Mouse (Mus musculus) liver, embryonic 11.5 days (tissue): Measurements from ENCODE around the gene Tnnc2. TPM values are rescaled to one million over a fixed set of nuclear protein-coding genes. Genes with fewer than 3 reads are reported as not detected.

Experiments used
- ATAC-seq: fragments of 200-750 bp; cut with Nextera tagmentation; replicated peaks from 2 replicates; pipeline ENCODE4 v1.8.0; 2017; ENCODE audit warnings: moderate number of reproducible peaks, mild to moderate bottlenecking, moderate TSS enrichment, moderate library complexity; ENCODE audit not compliant: low FRiP score
- DNase-seq: peaks from one replicate; pipeline ENCODE4 v3.0.0-alpha.2; 2017; ENCODE audit warnings: low spot score
- H3K27ac ChIP-seq: fragments of 300-500 bp; sonication (generic); 2 replicates; pipeline ENCODE4 v1.5.1; 2014; ENCODE audit warnings: mild to moderate bottlenecking, low read depth, low read length, control low read depth
- H3K27me3 ChIP-seq: fragments of 300-500 bp; sonication (generic); replicated peaks from 2 replicates; pipeline ENCODE4 v1.6.1; 2014; ENCODE audit warnings: low read length, mixed read lengths; ENCODE audit not compliant: control insufficient read depth, insufficient read depth
- H3K36me3 ChIP-seq: fragments of 300-500 bp; sonication (generic); 2 replicates; pipeline ENCODE4 v1.6.1; 2014; ENCODE audit warnings: mild to moderate bottlenecking, low read length, moderate library complexity, mixed read lengths; ENCODE audit not compliant: control insufficient read depth, insufficient read depth
- H3K4me1 ChIP-seq: fragments of 300-500 bp; sonication (generic); replicated peaks from 2 replicates; pipeline ENCODE4 v1.6.1; 2014; ENCODE audit warnings: low read length, mixed read lengths; ENCODE audit not compliant: control insufficient read depth, insufficient read depth
- H3K4me2 ChIP-seq: fragments of 300-500 bp; sonication (generic); 2 replicates; pipeline ENCODE4 v1.6.1; 2014; ENCODE audit warnings: mild to moderate bottlenecking, control low read depth, moderate library complexity
- H3K4me3 ChIP-seq: fragments of 300-500 bp; sonication (generic); 2 replicates; pipeline ENCODE4 v1.5.1; 2014; ENCODE audit warnings: low read depth, low read length, control low read depth
- H3K9ac ChIP-seq: fragments of 300-500 bp; sonication (generic); 2 replicates; pipeline ENCODE4 v1.6.1; 2014; ENCODE audit warnings: low read depth, low read length, control low read depth
- H3K9me3 ChIP-seq: fragments of 300-500 bp; sonication (generic); 2 replicates; pipeline ENCODE4 v1.6.1; 2016; ENCODE audit warnings: low read length, inconsistent platforms, mixed read lengths; ENCODE audit not compliant: control insufficient read depth
- WGBS: fragments of 180-500 bp; shearing (Covaris S2); extraction: QIAGEN DNeasy Blood & Tissue Kit; methylation state at CpG from one replicate; pipeline ENCODE4 v1.1.7; 2014; 5-methylcytosine and 5-hydroxymethylcytosine counted together
- polyA plus RNA-seq: library from polyadenylated mRNA; unstranded; fragments of >200 nt; fragmentation: Nextera tagmentation; extraction: Ambion mirVana; gene quantifications from 2 replicates; pipeline ENCODE4 v1.2.1, GENCODE M21; 2014

The Tnnc2 gene
- polyA plus RNA-seq, 1 experiment from 2014 or later: 0.47 TPM

DNA sequence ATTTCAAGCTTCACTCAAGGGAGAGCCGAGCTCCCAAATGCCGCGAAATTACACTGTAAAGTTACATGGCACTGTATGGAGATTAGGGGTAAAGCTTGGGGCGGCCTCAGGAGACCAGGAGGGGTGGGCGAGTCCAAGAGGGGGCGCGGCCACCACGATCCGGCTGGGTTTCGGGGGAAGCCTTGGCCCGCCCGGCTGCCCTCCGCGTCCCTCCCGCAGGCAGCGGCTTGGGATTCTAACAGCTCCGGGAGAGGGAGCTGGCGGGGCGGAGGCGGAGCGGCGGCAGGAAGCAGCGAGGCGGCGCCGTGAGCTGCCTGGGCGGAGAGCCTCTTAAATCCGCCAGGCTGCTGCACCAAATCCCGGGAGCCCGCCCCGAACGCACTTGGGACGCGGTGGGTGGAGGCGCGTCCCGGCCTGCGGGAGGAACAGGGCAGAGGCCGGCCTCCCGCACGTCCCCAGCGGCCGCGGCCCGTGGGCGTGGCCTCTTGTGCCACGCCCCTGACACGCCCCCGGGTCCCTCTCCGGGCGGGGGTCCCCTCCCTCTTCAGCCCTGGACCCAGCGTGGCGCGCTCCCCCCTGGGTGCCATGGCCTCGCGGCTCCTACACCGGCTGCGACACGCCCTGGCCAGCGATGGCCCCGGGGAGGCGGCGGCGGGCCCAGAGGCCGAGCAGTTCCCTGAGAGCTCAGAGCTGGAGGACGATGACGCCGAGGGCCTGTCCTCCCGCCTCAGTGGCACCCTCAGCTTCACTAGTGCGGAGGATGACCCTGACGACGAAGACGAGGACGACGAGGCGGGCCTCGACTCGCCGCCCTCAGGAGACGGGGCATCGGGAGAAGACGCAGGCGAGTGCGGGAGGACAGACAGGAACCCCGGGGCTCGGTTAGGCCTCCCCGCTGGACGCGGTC, 6.0 kb upstream of the Tnnc2 start, which contains the start of gene Snx21:
Gene Snx21 (plus strand): TSS at position 343 of the 907 bp plus-strand sequence.
- ATAC-seq (peak; percentile 82), DNase-seq (peak; percentile 88)
- Histone ChIP-seq H3K27ac (peak within 1 kb of the TSS; percentile 69), H3K9me3 (no peaks in the 10 kb centered on the region), H3K36me3 (no peaks in the 10 kb centered on the region), H3K4me1 (0 out of 2 replicates have a peak, but pooled peaks cover 14% of the 10 kb centered on the region), H3K9ac (peak within 1 kb of the TSS; percentile 66), H3K4me2 (peak within 1 kb of the TSS; percentile 91), H3K27me3 (peaks cover 3% of the 10 kb centered on the region; the same call in 1 of the 2 replicates), H3K4me3 (peak within 1 kb of the TSS; percentile 70)
- under 1% methylated on average over 84 of the region's 89 CpGs for WGBS

DNA sequence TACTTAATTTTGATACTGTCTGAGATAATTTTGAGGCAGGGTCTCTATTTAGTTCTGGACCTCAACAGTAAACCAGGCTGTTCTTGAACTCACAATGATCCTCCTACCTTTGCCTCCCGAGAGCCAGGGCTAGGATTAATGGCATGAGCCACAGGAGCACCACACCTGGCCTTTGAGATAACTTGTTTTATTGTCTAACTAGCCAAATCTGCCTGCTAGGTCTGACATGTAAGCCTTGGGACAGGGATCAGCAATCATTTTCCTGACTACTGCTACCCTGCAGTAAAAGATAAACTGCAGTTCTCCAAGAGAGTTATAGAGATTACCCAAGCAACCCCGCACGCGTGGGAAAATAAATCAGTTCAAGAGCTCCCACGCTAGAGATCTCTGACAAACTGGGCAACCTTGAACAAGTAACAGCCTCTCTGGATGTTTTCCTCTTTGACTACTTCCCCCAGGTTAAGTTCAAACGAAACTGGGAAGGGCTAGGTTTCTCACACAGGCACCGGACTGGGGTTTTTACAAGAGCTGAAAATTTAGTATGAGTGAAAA, 5.2 kb upstream of the Tnnc2 start:
- Histone ChIP-seq H3K27me3 (peaks cover 3% of the 10 kb centered on the region), H3K36me3 (no peaks in the 10 kb centered on the region), H3K4me1 (0 out of 2 replicates have a peak, but pooled peaks cover 14% of the 10 kb centered on the region), H3K9ac (peak overlapping the region; percentile 66), H3K4me3 (peak overlapping the region; percentile 70), H3K4me2 (peak overlapping the region; percentile 91), H3K27ac (0 out of 2 replicates have a peak overlapping the region, but pooled peaks have one; percentile 69), H3K9me3 (no peaks in the 10 kb centered on the region)
- ATAC-seq (no peak), DNase-seq (no peak)
- 6% methylated on average over 7 of the region's 7 CpGs for WGBS

DNA sequence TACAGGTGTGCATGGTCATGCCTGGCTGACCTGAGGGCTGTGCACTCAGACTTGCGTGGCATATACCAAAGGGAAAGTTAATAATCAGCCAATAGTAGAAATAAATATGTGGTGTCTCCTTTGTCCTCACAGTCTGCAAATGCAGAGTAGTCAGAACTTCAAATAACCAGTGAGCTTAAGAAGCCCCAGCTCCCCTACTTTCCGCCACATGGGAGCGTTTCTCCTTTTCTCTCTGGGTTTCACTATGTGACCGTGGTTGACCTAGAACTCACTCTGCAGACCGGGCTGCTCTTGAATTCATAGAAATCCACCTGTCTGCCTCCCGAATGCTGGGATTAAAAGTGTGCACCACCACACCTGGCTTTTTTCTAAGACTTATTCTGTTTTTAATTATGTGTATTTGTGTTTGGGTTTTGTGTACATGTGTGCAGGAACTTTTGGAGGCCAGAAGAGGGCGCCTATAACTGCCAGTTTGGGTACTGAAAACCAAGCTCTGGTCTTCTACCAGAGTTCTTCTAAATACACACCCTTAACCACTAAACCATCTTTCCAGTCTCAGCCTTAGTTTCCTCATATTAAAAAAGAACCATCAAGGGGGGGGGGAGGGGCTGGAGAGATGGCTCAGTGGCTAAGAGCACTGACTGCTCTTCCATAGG, 4.3 kb upstream of the Tnnc2 start:
- Histone ChIP-seq H3K4me3 (no peak overlapping the region), H3K9me3 (no peaks in the 10 kb centered on the region), H3K4me2 (no peak overlapping the region; the same call in 1 of the 2 replicates), H3K36me3 (no peaks in the 10 kb centered on the region), H3K27me3 (peaks cover 3% of the 10 kb centered on the region), H3K4me1 (0 out of 2 replicates have a peak, but pooled peaks cover 14% of the 10 kb centered on the region), H3K9ac (no peak overlapping the region), H3K27ac (no peak overlapping the region)
- 71% methylated on average over 7 of the region's 7 CpGs for WGBS
- no peak for DNase-seq
- no peak for ATAC-seq

DNA sequence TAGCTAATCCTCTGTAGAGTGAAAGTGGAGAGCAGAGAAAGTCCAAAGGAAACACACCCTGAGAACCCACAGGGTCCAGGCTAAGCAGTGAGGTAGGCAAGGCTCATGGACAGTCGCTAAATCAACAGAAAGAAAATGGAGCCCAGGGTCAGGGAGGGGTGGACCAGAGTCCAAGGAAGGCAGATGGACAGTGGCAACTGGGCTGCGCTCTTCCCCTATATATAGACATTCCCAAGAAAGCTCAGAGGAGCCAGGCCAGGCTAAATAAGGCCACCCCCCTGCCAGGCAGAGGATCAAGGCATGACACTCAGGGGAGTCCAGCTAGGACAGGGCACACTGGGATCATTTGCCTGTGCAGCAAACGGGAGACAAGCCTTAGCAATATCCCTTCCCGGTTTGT, 2.1 kb upstream of the Tnnc2 start:
- Histone ChIP-seq H3K4me3 (no peak overlapping the region), H3K27me3 (peaks cover 20% of the 10 kb centered on the region), H3K4me1 (0 out of 2 replicates have a peak, but pooled peaks cover 10% of the 10 kb centered on the region), H3K4me2 (no peak overlapping the region), H3K27ac (no peak overlapping the region), H3K9me3 (no peaks in the 10 kb centered on the region), H3K9ac (no peak overlapping the region), H3K36me3 (no peaks in the 10 kb centered on the region)
- DNase-seq (no peak), ATAC-seq (no peak)
- whole genome bisulfite sequencing: 60% methylated on average over 4 of the region's 4 CpGs

DNA sequence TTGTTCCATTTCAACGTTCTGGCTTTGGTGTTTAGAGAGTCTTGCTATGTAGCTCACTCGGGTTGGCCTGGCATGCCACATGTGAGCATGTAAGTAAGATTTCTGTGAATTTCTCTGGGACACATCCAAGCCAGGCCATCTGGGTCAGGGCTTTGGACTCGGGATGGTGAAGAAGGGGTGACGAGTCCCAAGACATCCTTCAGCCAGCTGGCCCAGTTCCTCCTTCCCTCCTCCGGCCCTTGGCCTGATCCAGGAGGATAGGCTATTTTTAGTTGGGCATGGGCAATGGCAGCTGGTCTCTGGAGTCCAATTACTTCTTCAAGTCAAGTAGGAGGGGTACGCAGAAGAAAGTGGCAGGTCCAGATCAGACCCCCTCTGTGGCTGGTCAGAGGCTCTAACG, 958 bp downstream of the Tnnc2 start:
- no peak overlapping the region for H3K27ac ChIP-seq
- no peaks in the 10 kb centered on the region for H3K36me3 ChIP-seq
- H3K9ac ChIP-seq: no peak overlapping the region
- H3K4me2 ChIP-seq: no peak overlapping the region
- no peak overlapping the region for H3K4me3 ChIP-seq
- no peaks in the 10 kb centered on the region; the same call in 1 of the 2 replicates for H3K4me1 ChIP-seq
- ATAC-seq (no peak), DNase-seq (no peak)
- H3K27me3 ChIP-seq: peaks cover 24% of the 10 kb centered on the region
- no peaks in the 10 kb centered on the region for H3K9me3 ChIP-seq
- 72% methylated on average over 7 of the region's 7 CpGs for WGBS

DNA sequence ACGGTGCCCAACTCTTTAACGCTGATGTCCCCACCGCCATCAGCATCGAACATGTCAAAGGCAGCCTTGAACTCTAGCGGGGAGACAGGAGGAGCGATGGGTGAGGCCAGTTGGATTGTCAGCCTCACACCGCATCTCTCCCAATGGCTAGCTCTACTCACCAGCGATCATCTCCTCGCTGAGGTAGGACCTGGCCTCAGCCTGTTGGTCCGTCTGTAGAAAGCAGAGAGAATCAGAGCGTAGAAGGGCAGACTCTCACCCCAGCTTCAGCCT, 1.8 kb downstream of the Tnnc2 start:
- ATAC-seq: no peak
- Histone ChIP-seq H3K27ac (no peak overlapping the region), H3K4me2 (no peak overlapping the region), H3K9me3 (no peaks in the 10 kb centered on the region), H3K27me3 (peaks cover 24% of the 10 kb centered on the region), H3K4me1 (peaks cover 8% of the 10 kb centered on the region), H3K9ac (no peak overlapping the region), H3K36me3 (0 out of 2 replicates have a peak, but pooled peaks cover 4% of the 10 kb centered on the region), H3K4me3 (no peak overlapping the region)
- DNase-seq: no peak
- WGBS: 88% methylated on average over 11 of the region's 11 CpGs

DNA sequence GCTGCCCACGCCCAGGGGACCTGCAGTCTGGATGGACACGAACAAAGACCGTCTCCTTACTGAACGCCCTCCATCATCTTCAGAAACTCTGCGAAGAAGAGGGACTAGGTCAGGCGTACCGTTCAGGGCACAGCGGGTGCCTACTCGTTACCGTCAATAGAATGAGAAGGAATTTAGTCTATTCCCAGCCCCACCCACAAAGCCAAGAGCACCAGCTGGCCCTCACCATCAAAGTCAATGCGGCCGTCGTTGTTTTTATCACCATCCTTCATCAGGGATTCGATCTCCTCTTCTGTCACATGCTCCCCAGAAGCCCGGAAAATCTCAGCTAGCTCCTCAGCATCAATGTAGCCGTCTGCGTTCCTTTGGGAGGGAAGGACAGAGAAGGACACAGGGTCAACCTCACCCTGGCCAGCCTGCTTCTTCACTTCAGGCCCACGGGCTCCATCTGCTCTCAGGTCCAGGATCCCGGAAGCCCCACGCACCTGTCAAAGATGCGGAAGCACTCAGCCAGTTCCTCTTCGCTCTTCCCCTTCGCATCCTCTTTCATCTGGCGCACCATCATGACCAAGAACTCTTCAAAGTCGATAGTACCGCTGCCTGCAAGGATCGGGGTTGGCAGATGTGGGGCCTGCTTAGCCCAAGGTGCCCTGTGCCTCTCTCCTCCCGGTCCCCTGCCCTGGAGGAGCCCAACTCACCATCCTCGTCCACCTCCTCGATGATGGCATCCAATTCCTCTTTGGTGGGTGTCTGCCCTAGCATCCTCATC, 2.3 kb downstream of the Tnnc2 start:
- H3K4me3 ChIP-seq: no peak overlapping the region
- no peaks in the 10 kb centered on the region for H3K9me3 ChIP-seq
- ATAC-seq (no peak), DNase-seq (no peak)
- no peak overlapping the region for H3K4me2 ChIP-seq
- 77% methylated on average over 30 of the region's 30 CpGs for WGBS
- no peak overlapping the region for H3K27ac ChIP-seq
- H3K9ac ChIP-seq: no peak overlapping the region
- H3K27me3 ChIP-seq: peaks cover 24% of the 10 kb centered on the region
- peaks cover 4% of the 10 kb centered on the region; the same call in 1 of the 2 replicates for H3K36me3 ChIP-seq
- peaks cover 10% of the 10 kb centered on the region for H3K4me1 ChIP-seq

DNA sequence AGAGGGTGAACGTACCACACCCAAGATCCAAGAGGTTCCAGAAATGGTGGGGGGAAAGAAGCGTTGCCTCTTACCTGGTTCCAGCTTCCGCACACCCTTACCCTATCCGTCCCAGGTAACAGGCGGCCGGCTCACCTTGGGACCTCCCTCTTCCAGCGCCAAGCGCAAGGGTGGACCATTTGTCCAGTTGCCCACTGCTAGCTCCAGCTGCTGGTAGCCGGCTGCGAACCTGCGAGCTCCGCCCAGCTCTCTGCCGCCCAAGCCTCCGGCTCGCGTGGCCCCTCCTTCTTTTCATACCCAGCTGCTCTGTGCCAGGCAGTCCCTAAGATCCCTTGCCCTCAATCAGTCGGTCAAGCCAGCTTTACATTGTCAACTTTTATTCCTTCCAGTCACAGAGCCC, 3.0 kb downstream of the Tnnc2 start:
- no peak for DNase-seq
- Histone ChIP-seq H3K9me3 (no peaks in the 10 kb centered on the region), H3K4me3 (no peak overlapping the region), H3K4me2 (no peak overlapping the region), H3K27me3 (peaks cover 24% of the 10 kb centered on the region), H3K4me1 (peaks cover 16% of the 10 kb centered on the region), H3K27ac (no peak overlapping the region), H3K36me3 (peaks cover 10% of the 10 kb centered on the region), H3K9ac (no peak overlapping the region)
- 52% methylated on average over 17 of the region's 17 CpGs for whole genome bisulfite sequencing
- ATAC-seq: no peak
